8 mouse cellular contexts compared by ENCODE assay signal in genomic region chr2:164389020-164389419, GRCm38 (mm10). TPM values are rescaled to one million over a fixed set of nuclear protein-coding genes. Genes with fewer than 3 reads are reported as not detected.
DNase-seq lines count a peak whose midpoint lies in the region; ATAC-seq and TF ChIP-seq lines count a peak whose summit lies in the region.

TSS of gene Slpi (minus strand) at chr2:164389095.

- WGBS in heart, embryonic 11.5 days (ENCODE audit: insufficient replicate concordance), result 2% methylated on average over 17 of the region's 17 CpGs
- WGBS in hindbrain, embryonic 11.5 days, result under 1% methylated on average over 17 of the region's 17 CpGs
- 3% methylated on average over 17 of the region's 17 CpGs for WGBS in liver, embryonic 12.5 days (ENCODE audit: insufficient replicate concordance)

- ATAC-seq in heart, embryonic 11.5 days (replicated peaks; ENCODE audit: insufficient number of reproducible peaks, low FRiP score, low TSS enrichment), result no peak
- peak; percentile 67; the same call in 1 of the 2 replicates for ATAC-seq in hindbrain, embryonic 11.5 days (ENCODE audit: low FRiP score)
- ATAC-seq in liver, embryonic 12.5 days, result no peak

- TF ChIP-seq CTCF in E14TG2a.4 (conservative IDR thresholded peaks at IDR 0.05; ENCODE audit: low read length), result no peak

- peaks cover 43% of the 10 kb centered on the region for H3K27me3 ChIP-seq in heart, embryonic 11.5 days (ENCODE audit: control insufficient read depth, insufficient read depth, low read length)
- H3K27me3 ChIP-seq in E14TG2a.4 (ENCODE audit: insufficient read depth, low read length), result peaks cover 77% of the 10 kb centered on the region
- H3K27me3 ChIP-seq in hindbrain, embryonic 11.5 days (ENCODE audit: control insufficient read depth, insufficient read depth, low read length), result peaks cover 10% of the 10 kb centered on the region
- peaks cover 67% of the 10 kb centered on the region for H3K27me3 ChIP-seq in liver, embryonic 12.5 days (replicated peaks)

- H3K27ac ChIP-seq in heart, embryonic 11.5 days (ENCODE audit: low read depth, low read length), result peak within 1 kb of the TSS; percentile 35; the same call in 1 of the 2 replicates
- H3K27ac ChIP-seq in hindbrain, embryonic 11.5 days (ENCODE audit: low read depth, low read length), result no peak within 1 kb of the TSS
- no peak within 1 kb of the TSS for H3K27ac ChIP-seq in liver, embryonic 12.5 days

- H3K4me3 ChIP-seq in heart, embryonic 11.5 days (ENCODE audit: low read depth, low read length), result peak within 1 kb of the TSS; percentile 47
- peak within 1 kb of the TSS; percentile 75 for H3K4me3 ChIP-seq in E14TG2a.4 (replicated peaks; ENCODE audit: low read length)
- peak within 1 kb of the TSS; percentile 20 for H3K4me3 ChIP-seq in hindbrain, embryonic 11.5 days (ENCODE audit: low read depth, low read length)
- H3K4me3 ChIP-seq in liver, embryonic 12.5 days, result peak within 1 kb of the TSS; percentile 42

- no peaks in the 10 kb centered on the region for H3K9me3 ChIP-seq in heart, embryonic 11.5 days (replicated peaks; ENCODE audit: control insufficient read depth, low read length)
- peaks cover 13% of the 10 kb centered on the region for H3K9me3 ChIP-seq in E14TG2a.4 (ENCODE audit: low read length)
- H3K9me3 ChIP-seq in hindbrain, embryonic 11.5 days (ENCODE audit: control insufficient read depth, low read length), result no peaks in the 10 kb centered on the region
- H3K9me3 ChIP-seq in liver, embryonic 12.5 days (replicated peaks), result no peaks in the 10 kb centered on the region

- no peak for DNase-seq in heart, adult 11 months
- DNase-seq in cerebellum, postnatal 25 days, result peak; percentile 19 to 45
- peak; percentile 60 for DNase-seq in hindbrain, embryonic 11.5 days (ENCODE audit: low spot score)
- peak; percentile 56 for DNase-seq in retina, embryonic 14.5 days (ENCODE audit: low spot score)
- DNase-seq in urinary bladder, adult 18-20 months (ENCODE audit: low spot score in 2 of 2), result no peak

- peak within 1 kb of the TSS; percentile 65 for H3K9ac ChIP-seq in heart, embryonic 11.5 days (ENCODE audit: low read depth, low read length)
- H3K9ac ChIP-seq in hindbrain, embryonic 11.5 days (ENCODE audit: low read depth, low read length), result no peak within 1 kb of the TSS
- H3K9ac ChIP-seq in liver, embryonic 12.5 days, result no peak within 1 kb of the TSS

- no peaks in the 10 kb centered on the region for H3K36me3 ChIP-seq in heart, embryonic 11.5 days (ENCODE audit: control insufficient read depth, insufficient read depth, low read length)
- no peaks in the 10 kb centered on the region for H3K36me3 ChIP-seq in E14TG2a.4 (ENCODE audit: insufficient read depth, low read length)
- no peaks in the 10 kb centered on the region for H3K36me3 ChIP-seq in hindbrain, embryonic 11.5 days (ENCODE audit: control insufficient read depth, insufficient read depth, low read length)
- no peaks in the 10 kb centered on the region for H3K36me3 ChIP-seq in liver, embryonic 12.5 days

- peak within 1 kb of the TSS; percentile 74 for H3K4me2 ChIP-seq in heart, embryonic 11.5 days
- H3K4me2 ChIP-seq in hindbrain, embryonic 11.5 days (replicated peaks; ENCODE audit: low read depth, low read length), result peak within 1 kb of the TSS; percentile 39
- H3K4me2 ChIP-seq in liver, embryonic 12.5 days, result peak within 1 kb of the TSS; percentile 65

- H3K4me1 ChIP-seq in heart, embryonic 11.5 days (ENCODE audit: control insufficient read depth, insufficient read depth, low read length), result no peaks in the 10 kb centered on the region
- peaks cover 16% of the 10 kb centered on the region for H3K4me1 ChIP-seq in E14TG2a.4 (replicated peaks; ENCODE audit: low read depth, low read length)
- peaks cover 5% of the 10 kb centered on the region; the same call in 1 of the 2 replicates for H3K4me1 ChIP-seq in hindbrain, embryonic 11.5 days (replicated peaks; ENCODE audit: control insufficient read depth, insufficient read depth, low read length)
- no peaks in the 10 kb centered on the region for H3K4me1 ChIP-seq in liver, embryonic 12.5 days

RNA-seq across cellular contexts. Expression of gene Slpi, which starts in this region (rescaled TPM):
- 0.39 and 0.97 TPM in 2 replicates for polyA plus RNA-seq in heart, embryonic 11.5 days (2014; fragmentation: Nextera tagmentation; extraction: Ambion mirVana)
- 0.43 and 0.46 TPM in 2 replicates for polyA plus RNA-seq in hindbrain, embryonic 11.5 days (2014; fragmentation: Nextera tagmentation; extraction: Ambion mirVana)
- 12.1 and 14.1 TPM in 2 replicates for polyA plus RNA-seq in liver, embryonic 12.5 days (2016; fragmentation: Nextera tagmentation; extraction: Ambion mirVana)

Comparison
In these comparisons a context has a peak if more than half of its experiments do, and no peak if none do; other contexts are left out.
1. Peak in DNase-seq, ATAC-seq, H3K4me3 ChIP-seq and H3K4me2 ChIP-seq in hindbrain, embryonic 11.5 days; RNA of the gene not detected or under 1 TPM.
2. H3K4me3 ChIP-seq: peak in every context shown above with its lines; median percentile 75 in E14TG2a.4; 47 in heart, embryonic 11.5 days; 42 in liver, embryonic 12.5 days; 20 in hindbrain, embryonic 11.5 days.
3. DNase-seq: peak in cerebellum, postnatal 25 days (2 of 2) and retina, embryonic 14.5 days (single experiment); none in heart, adult 11 months (single experiment) and urinary bladder, adult 18-20 months (0 of 2).
4. Peak in every context shown above with its lines, with median percentiles within 50 percentile points of each other: H3K4me2 ChIP-seq.